In the genomic region with DNA sequence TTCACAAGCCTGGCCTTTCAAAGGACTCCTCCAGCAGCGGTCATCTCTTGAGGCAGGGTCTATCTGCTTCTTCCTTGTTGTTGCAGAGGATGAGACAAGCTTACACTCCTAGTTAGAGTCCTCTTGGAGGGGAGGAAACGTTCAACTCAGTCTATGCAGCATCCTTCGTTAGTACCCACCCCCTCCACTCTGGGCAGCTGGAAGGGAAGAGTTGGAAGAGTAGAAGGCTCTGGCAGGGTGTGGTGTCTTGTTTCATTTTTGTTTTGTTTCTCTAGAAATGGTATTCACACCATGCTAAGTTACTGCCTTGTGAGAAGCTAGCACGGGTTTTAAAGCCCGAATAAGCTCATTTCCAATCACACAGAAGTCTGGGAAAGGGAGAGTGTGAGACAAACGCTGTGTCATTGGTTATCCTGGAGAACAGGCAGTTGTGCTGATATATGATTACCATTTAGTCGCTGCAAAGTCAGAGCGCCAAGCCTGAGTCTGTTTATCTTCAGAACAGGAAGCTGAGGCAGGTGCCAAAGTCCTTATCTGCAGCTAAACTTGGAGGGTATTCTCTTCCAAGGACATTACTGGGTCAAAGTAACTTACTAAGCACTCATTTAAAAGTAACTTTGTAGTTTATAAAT, we compare ENCODE assay signal across 9 mouse cellular contexts.
DNase-seq lines count a peak whose midpoint lies in the region; ATAC-seq lines count a peak whose summit lies in the region.
"Had no signal": no experiment of that assay in that cellular context is flagged by ENCODE, and none has a peak within 500 bp of the region (broad histone marks: within the 10 kb centered on the region; RNA-seq: fewer than 3 reads in every experiment).

No protein-coding gene starts in this region.

- no peak for ATAC-seq in CD4-positive, CD25-positive, alpha-beta regulatory T cell, adult 4 months

- DNase-seq in CD4-positive, CD25-positive, alpha-beta regulatory T cell, adult 2 months (ENCODE audit: low read depth, low spot score): peak; percentile 5
- peak; percentile 61 for DNase-seq in c-Kit-positive CD71-positive TER-119-positive erythroid progenitor cells, embryonic 14.5 days (ENCODE audit: low spot score)
- DNase-seq in induced T-regulatory cell, adult 2 months (ENCODE audit: low read depth): peak; percentile 38
- peak; percentile 72 for DNase-seq in lung, postnatal 36 days
- DNase-seq in embryo, embryonic 9.5 days (ENCODE audit: extremely low spot score): no peak
- DNase-seq in kidney, postnatal 4 days: no peak
- no peak for DNase-seq in gastrocnemius, postnatal 4 days (ENCODE audit: low spot score in 2 of 2)
- DNase-seq: gastrocnemius, postnatal 36 days had no signal

Comparison
In these comparisons a context has a peak if more than half of its experiments do, and no peak if none do; other contexts are left out.
1. DNase-seq: peak in CD4-positive, CD25-positive, alpha-beta regulatory T cell, adult 2 months (single experiment), c-Kit-positive CD71-positive TER-119-positive erythroid progenitor cells, embryonic 14.5 days (single experiment), induced T-regulatory cell, adult 2 months (single experiment) and lung, postnatal 36 days (single experiment); none in embryo, embryonic 9.5 days (single experiment), kidney, postnatal 4 days (0 of 2) and gastrocnemius, postnatal 4 days (0 of 2).